Mouse (Mus musculus) ZHBTc4 (cell line): ENCODE measurements around the gene Kif13a.

Source experiments
- DNase-seq: peaks from one replicate; pipeline ENCODE4 v3.0.0-alpha.2; 2011; ENCODE audit warnings: low read depth, low spot score

Gene Kif13a

DNA sequence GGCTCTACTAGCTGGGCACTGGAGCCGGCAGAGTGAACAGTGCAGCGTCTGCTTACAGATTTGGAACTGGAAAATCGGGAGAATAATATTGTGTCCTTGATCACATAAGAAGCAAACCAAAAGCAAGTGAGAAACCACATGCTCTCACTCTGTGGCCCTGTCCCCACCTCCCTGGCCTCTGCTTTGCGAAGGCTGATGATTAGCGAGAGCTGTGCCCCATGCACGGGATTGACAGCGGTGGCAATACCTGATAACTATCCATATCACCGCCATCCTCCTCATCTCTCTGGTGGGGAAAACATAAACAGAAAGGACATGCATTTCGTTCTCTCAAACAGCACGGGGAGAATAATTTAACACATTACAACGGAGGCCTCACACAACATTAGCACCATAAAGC is 149.3 kb downstream of the Kif13a start:
- no peak for DNase-seq

DNA sequence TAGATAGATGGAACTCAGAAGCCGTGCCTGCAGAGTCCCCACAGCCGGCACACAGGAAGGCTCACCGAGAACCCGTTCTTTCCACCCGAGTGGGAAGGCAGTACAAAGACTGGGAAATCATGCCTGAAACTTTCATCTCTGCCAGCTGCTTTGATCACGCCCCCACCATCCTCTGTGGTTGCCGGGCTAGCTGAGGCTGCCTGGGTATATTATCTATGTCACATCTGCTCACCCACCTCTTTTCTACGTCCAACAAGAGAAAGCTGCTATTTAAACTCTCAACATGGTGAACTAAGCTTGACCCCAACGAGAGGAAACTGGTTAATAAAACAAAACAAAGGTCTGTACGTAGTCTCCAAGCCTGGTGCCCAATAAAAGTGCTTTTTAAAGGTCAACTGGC is 149.8 kb downstream of the Kif13a start:
- DNase-seq: no peak

GRCm38 (mm10) chr13:46777461-46777860 is 152.2 kb downstream of the Kif13a start:
- DNase-seq: no peak

- DNase-seq: peak; percentile 15
These were observed 152.9 kb downstream of the Kif13a start for GRCm38 (mm10) chr13:46776636-46777305.

DNA sequence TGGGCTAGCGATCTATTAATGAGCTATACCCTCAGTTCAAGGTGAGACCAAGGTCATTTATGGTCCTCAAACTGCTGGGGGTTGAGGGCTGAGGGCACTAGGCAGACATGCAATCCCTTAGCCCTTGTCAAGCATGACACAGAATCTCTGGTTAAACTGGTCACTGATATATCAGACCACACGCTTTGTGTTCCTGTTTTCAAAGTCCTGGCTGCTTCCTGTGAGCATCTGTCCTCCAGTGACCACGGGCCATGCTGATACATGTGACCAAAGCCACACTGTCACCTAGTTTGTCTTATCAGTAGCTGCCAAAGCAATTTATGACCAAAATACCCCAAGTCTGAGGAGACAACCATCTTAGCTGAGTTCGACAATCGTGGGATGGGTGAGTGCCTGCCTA is 154.7 kb downstream of the Kif13a start:
- DNase-seq: no peak

DNA sequence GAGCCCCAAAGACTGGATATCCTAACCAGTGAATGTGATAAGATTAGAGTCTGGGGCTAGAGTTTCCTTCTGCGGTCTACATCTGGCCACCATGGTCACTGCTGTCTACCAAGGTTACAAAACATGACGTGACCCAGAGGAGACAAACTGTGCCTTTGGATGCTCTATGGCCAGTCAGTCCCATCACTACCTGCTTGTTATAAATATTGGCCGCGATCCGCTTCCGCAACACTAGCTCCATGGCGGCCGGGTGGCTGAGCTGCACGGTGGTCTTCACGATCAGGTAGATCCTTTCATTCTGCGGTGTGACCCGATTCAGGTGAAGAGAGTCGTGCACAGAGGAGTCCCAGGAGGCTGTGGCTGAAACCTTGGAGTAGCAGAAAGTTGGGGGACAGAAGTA is 157.1 kb downstream of the Kif13a start:
- DNase-seq: peak; percentile 74

GRCm38 (mm10) chr13:46765361-46765760 is 164.3 kb downstream of the Kif13a start:
- no peak for DNase-seq

DNA sequence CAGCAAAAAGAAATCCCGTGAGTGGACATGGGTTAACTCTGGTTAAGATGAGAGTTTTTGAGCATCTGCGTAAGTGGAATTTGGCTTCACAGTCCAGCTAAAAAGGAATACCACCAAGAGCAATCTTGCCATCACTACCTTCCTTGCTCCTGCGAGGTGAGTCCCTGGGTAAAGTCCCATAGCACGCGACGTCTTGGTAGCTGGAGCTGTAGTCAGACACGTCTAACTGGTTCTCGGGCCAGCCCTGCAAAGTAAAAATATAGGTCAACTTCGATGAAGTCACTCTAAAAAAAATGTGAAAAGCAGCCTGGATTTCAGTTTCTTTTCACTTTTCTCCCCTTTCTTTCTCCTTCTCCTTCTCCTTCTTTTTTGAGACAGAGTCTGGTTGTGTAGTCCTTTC is 166.5 kb downstream of the Kif13a start:
- DNase-seq: no peak

DNA sequence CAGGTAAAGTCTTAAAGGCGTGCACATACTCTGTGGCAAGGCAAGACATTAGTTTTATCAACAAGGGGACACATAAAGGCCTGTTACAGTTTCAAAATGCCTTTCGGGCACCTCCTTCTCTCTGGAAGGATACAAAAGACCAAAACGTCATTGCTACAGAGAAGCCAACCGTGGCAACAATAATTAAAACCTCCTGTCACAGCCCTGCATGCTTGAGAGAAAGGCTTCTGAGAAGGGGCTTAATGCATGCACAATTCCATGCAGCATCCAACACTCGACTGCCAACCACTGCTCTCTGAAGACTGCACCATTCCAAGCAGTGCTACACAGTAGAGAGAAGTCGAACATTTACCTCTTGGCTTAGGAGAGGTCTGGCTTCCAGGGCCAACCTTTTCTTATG is 168.7 kb downstream of the Kif13a start:
- DNase-seq: no peak

DNA sequence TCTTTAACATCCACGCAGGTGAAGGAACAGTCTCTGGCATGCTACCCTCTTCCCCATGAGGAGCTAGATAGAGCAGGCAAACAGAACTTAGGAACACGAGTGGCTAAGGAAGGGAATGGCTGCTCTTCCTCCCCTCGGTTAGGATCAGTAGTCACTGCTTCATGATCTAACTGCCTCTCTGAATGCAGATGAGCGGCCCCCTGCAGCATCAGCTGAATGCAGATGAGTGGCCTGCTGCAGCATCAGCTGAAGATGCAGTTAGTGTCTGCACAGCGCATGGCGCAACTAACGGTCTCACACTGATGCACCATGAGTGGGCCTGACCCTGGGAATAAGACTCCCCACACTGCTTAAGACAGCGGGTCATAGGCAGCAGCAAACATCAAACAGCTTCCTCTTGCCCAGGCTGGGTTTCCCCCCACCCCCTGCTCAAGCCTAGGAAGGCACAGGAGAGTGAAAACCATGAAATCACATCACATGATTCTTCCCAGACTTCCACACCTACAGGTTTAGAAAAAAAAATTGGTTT is 170.3 kb downstream of the Kif13a start:
- no peak for DNase-seq

GRCm38 (mm10) chr13:46758627-46759026 is 171.0 kb downstream of the Kif13a start:
- DNase-seq: peak; percentile 96

GRCm38 (mm10) chr13:46757946-46758345 is 171.7 kb downstream of the Kif13a start:
- DNase-seq: peak; percentile 72

- DNase-seq: no peak
These were observed 176.4 kb downstream of the Kif13a start for GRCm38 (mm10) chr13:46753294-46753693.

DNA sequence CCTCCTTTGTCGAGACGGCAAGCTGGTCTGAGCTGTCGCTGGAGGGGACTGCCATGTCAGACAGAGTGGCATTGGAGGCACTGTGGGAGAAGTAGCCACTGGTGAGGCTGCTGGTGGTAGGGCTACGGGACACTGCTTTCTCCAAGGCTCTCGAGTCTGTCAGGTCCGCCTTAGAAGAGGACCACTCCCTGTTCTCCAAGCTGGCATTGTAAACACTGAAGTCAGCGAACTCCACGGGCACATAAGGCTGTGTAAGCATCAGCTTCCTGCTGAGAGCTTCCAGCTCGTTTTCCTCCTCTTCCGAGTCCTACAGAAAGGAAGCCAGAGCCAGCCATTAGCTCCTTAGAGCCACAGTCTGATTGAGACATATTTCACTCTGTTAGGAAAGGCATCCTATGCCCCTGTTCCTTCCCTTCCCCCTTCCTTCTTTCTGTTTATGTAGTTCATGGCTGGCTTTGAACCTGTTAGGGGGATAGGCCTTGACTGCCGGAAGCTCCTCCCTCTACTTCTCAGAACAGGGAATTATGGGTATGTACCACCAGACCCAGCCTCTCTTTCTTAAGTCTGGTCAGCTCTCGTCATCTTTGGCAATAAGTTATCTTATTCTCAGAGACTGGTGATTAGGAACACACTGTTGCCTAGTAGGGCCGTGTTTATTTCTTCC is 177.0 kb downstream of the Kif13a start:
- peak; percentile 72 for DNase-seq

DNA sequence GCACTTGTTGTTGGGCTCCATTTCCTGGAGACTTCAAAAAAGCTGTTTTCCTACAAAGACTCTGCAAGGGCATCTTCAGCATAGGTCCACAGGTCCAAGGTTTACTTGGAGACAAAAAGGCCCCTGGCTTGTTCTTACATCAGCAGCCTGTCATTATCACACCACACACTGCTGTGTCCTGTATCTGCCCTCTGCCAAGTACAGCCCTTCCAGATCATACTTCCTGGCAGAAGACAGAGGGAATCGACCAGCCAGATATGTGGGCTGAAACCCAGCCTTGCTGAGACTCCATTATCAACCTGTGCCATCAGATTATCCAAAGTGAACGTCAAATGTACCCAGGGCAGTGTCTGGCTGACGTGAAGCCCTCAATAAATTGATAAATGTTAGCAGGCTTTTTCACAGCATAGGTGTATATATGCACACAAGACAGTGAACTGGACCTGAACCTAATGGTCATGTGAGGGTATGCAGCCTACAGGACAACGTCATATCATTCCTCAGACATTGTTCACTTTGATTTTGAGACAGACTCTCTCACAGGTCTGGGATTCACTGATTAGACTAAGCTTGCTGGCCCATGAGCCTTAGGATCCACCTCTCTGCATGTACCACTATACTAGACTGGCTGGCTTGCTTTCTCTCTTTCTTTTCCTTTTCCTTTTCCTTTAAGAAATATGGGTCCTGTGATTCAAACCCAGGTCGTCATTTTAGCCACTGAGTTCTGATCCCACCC is 181.4 kb downstream of the Kif13a start:
- DNase-seq: no peak

- no peak for DNase-seq
These were observed 185.8 kb downstream of the Kif13a start for GRCm38 (mm10) chr13:46743821-46744220.

- DNase-seq: no peak
These were observed 187.3 kb downstream of the Kif13a start for GRCm38 (mm10) chr13:46742367-46742766.

DNA sequence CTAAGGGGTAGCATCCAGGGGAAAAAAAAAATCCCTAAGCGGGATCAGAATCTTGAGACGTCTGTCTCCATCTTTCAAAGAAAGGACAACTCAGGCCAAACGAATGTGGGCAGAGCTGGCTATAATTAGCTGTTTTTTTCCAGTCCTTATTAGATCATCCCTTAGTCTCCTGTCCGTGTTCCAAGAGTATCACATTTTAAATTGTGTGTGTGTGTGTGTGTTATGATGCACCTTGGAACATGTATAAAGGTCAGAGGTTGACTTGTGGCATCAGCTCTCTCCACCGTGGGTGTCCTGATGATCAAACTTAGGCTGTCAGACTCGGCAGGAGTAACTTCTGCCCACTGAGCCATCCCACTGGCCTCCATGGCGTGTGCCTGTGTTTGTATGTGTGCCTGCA is 190.2 kb downstream of the Kif13a start:
- no peak for DNase-seq

- no peak for DNase-seq
These were observed 192.2 kb downstream of the Kif13a start for GRCm38 (mm10) chr13:46737482-46737881.

- DNase-seq: no peak
These were observed 193.2 kb downstream of the Kif13a start for GRCm38 (mm10) chr13:46736479-46736865.

- DNase-seq: peak; percentile 81
These were observed 193.7 kb downstream of the Kif13a start for GRCm38 (mm10) chr13:46735808-46736478.

DNA sequence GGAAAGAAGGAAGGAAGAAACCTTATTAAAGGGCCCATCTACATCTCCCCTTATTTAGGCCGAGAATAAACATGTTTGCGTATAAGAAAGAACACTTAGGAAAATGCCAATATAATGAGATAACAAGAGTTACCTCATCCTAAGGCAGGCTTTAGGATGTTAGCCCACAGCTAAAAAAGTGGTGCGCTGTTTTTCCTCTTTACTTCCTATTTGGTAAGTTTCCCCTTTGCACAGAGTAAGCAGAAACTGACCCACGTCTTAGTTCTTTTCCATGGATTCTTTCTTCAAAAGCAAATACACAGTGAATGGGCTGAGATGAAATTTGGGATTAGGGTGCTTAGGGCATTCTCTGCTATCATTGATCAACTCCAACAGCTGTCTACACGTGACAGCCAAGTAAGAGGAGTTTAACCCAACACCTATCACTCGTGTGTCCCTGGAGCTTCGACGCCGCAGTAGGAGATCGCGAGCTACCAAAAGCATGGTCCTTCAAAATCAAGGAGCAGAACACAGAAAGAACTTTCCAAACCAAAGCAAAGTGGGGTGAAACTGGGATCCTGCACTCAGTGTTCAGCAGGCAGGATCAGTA is 194.4 kb downstream of the Kif13a start:
- no peak for DNase-seq
